Mouse (Mus musculus): Measurements from ENCODE around the gene Cilp2. TPM values are rescaled to one million over a fixed set of nuclear protein-coding genes. Genes with fewer than 3 reads are reported as not detected.
A peak's percentile ranks its signal among the peaks of the same experiment; 100 is the strongest.

Gene Cilp2
- total and polyA plus RNA-seq, 3 experiments, result 0.03 to 0.04 TPM; not detected in 1

DNA sequence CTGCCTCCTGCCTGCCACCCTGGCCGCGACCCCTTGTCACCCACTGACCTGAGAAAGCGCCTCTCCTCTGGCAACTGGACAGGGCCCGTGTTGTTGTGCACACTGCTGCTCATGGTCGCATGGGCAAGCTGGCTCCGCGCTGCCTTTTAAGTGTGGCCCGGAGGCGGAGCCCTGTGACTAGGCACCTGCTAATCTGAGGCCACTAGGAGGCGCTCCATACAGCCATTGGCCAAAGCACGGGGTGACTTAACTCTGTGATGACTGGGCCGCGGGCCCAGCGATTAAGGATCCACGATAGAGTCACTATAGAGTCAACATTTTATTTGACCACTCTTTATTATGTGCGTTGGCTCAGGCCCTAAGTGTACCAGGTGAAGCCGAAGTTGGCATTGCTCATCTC, 6.4 kb upstream of the Cilp2 start:
- H3K4me1 ChIP-seq (ENCODE audit: control insufficient read depth in 1 of 2, insufficient read depth in 2 of 2, low read length in 2 of 2), result no peaks in the 10 kb centered on the region
- peak; percentile 79 for DNase-seq (ENCODE audit: low read depth, low spot score)
- no peaks in the 10 kb centered on the region for H3K9me3 ChIP-seq (replicated peaks; ENCODE audit: insufficient read depth, low read length)
- H3K79me2 ChIP-seq (ENCODE audit: control insufficient read depth, insufficient read depth, low read length, poor library complexity), result peaks cover 21% of the 10 kb centered on the region
- H3K27ac ChIP-seq (ENCODE audit: control insufficient read depth, low read depth, low read length), result no peak overlapping the region
- H3K36me3 ChIP-seq (ENCODE audit: control insufficient read depth in 1 of 2, insufficient read depth in 2 of 2, low read length in 2 of 2), result no peaks in the 10 kb centered on the region
- no peaks in the 10 kb centered on the region for H3K27me3 ChIP-seq (ENCODE audit: control insufficient read depth in 1 of 2, insufficient read depth in 2 of 2, low read length in 2 of 2)
- H3K4me3 ChIP-seq (ENCODE audit: control insufficient read depth in 1 of 2, insufficient read depth in 1 of 2, low read depth in 2 of 2, low read length in 2 of 2), result no peak overlapping the region
- H3K9ac ChIP-seq (ENCODE audit: control insufficient read depth, low read depth, low read length, poor library complexity, severe bottlenecking), result no peak overlapping the region
- TF ChIP-seq MEF2A (IDR thresholded peaks at IDR 0.05; ENCODE audit: extremely low read depth, insufficient replicate concordance, low read depth, low read length, poor library complexity, severe bottlenecking) (no peak), RAD21 (IDR thresholded peaks at IDR 0.05; ENCODE audit: low read depth, low read length) (peak; percentile 48), BHLHE40 (IDR thresholded peaks at IDR 0.05; ENCODE audit: borderline replicate concordance, low read depth, low read length) (no peak), POLR2AphosphoS5 (IDR thresholded peaks at IDR 0.05; ENCODE audit: borderline replicate concordance, low read depth, low read length) (no peak), CHD2 (IDR thresholded peaks at IDR 0.05; ENCODE audit: low read length) (no peak), MYB (IDR thresholded peaks at IDR 0.05; ENCODE audit: low read depth, low read length) (no peak), MAZ (IDR thresholded peaks at IDR 0.05; ENCODE audit: low read depth, low read length) (no peak), NRF1 (IDR thresholded peaks at IDR 0.05; ENCODE audit: insufficient read depth, low read depth, low read length, poor library complexity, severe bottlenecking) (no peak), SMC3 (IDR thresholded peaks at IDR 0.05; ENCODE audit: low read depth, low read length) (peak; percentile 59), RCOR1 (IDR thresholded peaks at IDR 0.05; ENCODE audit: low read depth, low read length) (no peak), CTCF (IDR thresholded peaks at IDR 0.05 in 2 of 3, conservative IDR thresholded peaks at IDR 0.05 in 1 of 3; ENCODE audit: control insufficient read depth in 1 of 3, insufficient read depth in 1 of 3, low read depth in 2 of 3, low read length in 3 of 3, poor library complexity in 1 of 3, severe bottlenecking in 1 of 3) (peak; percentile 71 to 87 (median 73))

DNA sequence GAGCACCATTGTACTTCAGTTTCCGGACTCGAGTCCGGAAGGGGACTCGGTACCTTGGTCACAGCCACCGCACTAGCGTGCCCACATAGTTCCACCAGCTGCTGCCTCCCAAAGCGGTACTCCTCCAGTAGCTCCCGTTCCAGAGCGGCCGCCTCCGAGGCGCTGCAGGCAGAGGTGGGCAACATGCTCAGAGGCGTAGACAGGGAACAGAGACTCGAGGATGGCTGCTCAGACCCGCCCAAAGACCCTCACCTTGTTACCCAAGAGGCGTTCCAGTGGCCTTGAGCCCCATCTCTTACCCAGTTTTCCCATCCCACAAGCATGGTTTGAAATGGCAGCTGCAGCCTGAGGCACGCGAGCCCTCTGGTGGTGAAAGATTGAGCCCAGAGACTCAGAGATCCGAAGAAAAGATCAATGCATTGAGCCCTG, 3.3 kb upstream of the Cilp2 start:
- Histone ChIP-seq H3K9me3 (replicated peaks; ENCODE audit: insufficient read depth, low read length) (no peaks in the 10 kb centered on the region), H3K36me3 (ENCODE audit: control insufficient read depth in 1 of 2, insufficient read depth in 2 of 2, low read length in 2 of 2) (no peaks in the 10 kb centered on the region), H3K4me3 (ENCODE audit: control insufficient read depth in 1 of 2, insufficient read depth in 1 of 2, low read depth in 2 of 2, low read length in 2 of 2) (no peak overlapping the region), H3K9ac (ENCODE audit: control insufficient read depth, low read depth, low read length, poor library complexity, severe bottlenecking) (no peak overlapping the region), H3K79me2 (ENCODE audit: control insufficient read depth, insufficient read depth, low read length, poor library complexity) (0 out of 2 replicates have a peak, but pooled peaks cover 1% of the 10 kb centered on the region), H3K4me1 (ENCODE audit: control insufficient read depth in 1 of 2, insufficient read depth in 2 of 2, low read length in 2 of 2) (no peaks in the 10 kb centered on the region), H3K27me3 (ENCODE audit: control insufficient read depth in 1 of 2, insufficient read depth in 2 of 2, low read length in 2 of 2) (no peaks in the 10 kb centered on the region), H3K27ac (ENCODE audit: control insufficient read depth, low read depth, low read length) (no peak overlapping the region)
- TF ChIP-seq ZNF384 (IDR thresholded peaks at IDR 0.05; ENCODE audit: low read depth, low read length) (no peak), CTCF (IDR thresholded peaks at IDR 0.05 in 2 of 3, conservative IDR thresholded peaks at IDR 0.05 in 1 of 3; ENCODE audit: control insufficient read depth in 1 of 3, insufficient read depth in 1 of 3, low read depth in 2 of 3, low read length in 3 of 3, poor library complexity in 1 of 3, severe bottlenecking in 1 of 3) (peak in 2 of 3 experiments; percentile 30 to 32; a peak in 4 of 6 replicates), SMC3 (IDR thresholded peaks at IDR 0.05; ENCODE audit: low read depth, low read length) (peak; percentile 24; the same call in 1 of the 2 replicates)
- no peak for DNase-seq (ENCODE audit: low read depth, low spot score)

DNA sequence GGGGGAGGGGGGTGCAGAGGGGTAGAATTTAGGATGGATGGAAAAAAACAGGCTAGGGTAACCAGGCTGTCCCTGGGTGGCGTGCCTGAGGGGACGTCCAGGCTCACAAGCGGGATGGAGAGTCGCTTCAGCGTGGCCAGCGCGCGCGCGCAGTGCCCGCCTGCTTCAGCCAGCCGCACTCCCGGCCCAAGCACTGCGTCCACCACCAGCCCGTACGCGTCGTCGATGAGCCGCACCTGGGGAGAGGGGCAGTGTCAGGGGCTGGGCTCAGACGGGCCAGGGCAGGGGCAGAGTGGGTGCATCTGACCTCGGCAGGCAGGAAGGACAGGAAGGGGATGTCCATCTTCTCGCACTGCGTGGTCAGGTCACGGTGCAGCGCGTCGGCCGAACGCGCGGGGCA, 1.4 kb upstream of the Cilp2 start:
- Histone ChIP-seq H3K9ac (ENCODE audit: control insufficient read depth, low read depth, low read length, poor library complexity, severe bottlenecking) (no peak overlapping the region), H3K27ac (ENCODE audit: control insufficient read depth, low read depth, low read length) (no peak overlapping the region), H3K36me3 (ENCODE audit: control insufficient read depth in 1 of 2, insufficient read depth in 2 of 2, low read length in 2 of 2) (no peaks in the 10 kb centered on the region), H3K4me3 (ENCODE audit: control insufficient read depth in 1 of 2, insufficient read depth in 1 of 2, low read depth in 2 of 2, low read length in 2 of 2) (no peak overlapping the region), H3K4me1 (ENCODE audit: control insufficient read depth in 1 of 2, insufficient read depth in 2 of 2, low read length in 2 of 2) (no peaks in the 10 kb centered on the region), H3K79me2 (ENCODE audit: control insufficient read depth, insufficient read depth, low read length, poor library complexity) (no peaks in the 10 kb centered on the region), H3K27me3 (ENCODE audit: control insufficient read depth in 1 of 2, insufficient read depth in 2 of 2, low read length in 2 of 2) (no peaks in the 10 kb centered on the region), H3K9me3 (replicated peaks; ENCODE audit: insufficient read depth, low read length) (no peaks in the 10 kb centered on the region)
- no peak for TF ChIP-seq RCOR1 (IDR thresholded peaks at IDR 0.05; ENCODE audit: low read depth, low read length)
- no peak for TF ChIP-seq KAT2A (conservative IDR thresholded peaks at IDR 0.05; ENCODE audit: low read depth, low read length)
- TF ChIP-seq POLR2A (IDR thresholded peaks at IDR 0.05; ENCODE audit: control insufficient read depth in 1 of 2, insufficient read depth in 1 of 2, low read depth in 1 of 2, low read length in 2 of 2, poor library complexity in 1 of 2), result no peak
- TF ChIP-seq EP300 (IDR thresholded peaks at IDR 0.05; ENCODE audit: low read depth in 1 of 2, low read length in 2 of 2), result no peak
- TF ChIP-seq NRF1 (IDR thresholded peaks at IDR 0.05; ENCODE audit: insufficient read depth, low read depth, low read length, poor library complexity, severe bottlenecking), result no peak
- no peak for TF ChIP-seq POLR2AphosphoS2 (IDR thresholded peaks at IDR 0.05; ENCODE audit: low read length)
- no peak for TF ChIP-seq UBTF (IDR thresholded peaks at IDR 0.05; ENCODE audit: borderline replicate concordance, insufficient read depth, low read depth, low read length)
- TF ChIP-seq JUND (IDR thresholded peaks at IDR 0.05; ENCODE audit: low read depth, low read length), result no peak
- no peak for TF ChIP-seq GATA1 (IDR thresholded peaks at IDR 0.05; ENCODE audit: low read depth, low read length)
- no peak for TF ChIP-seq ELF1 (IDR thresholded peaks at IDR 0.05; ENCODE audit: low read depth, low read length)
- DNase-seq (ENCODE audit: low read depth, low spot score), result no peak

All from MEL (cell line).